Mouse (Mus musculus): Measurements from ENCODE around the gene Mcf2l. TPM values are rescaled to one million over a fixed set of nuclear protein-coding genes. Genes with fewer than 3 reads are reported as not detected.

The Mcf2l gene
- polyA plus RNA-seq, 1 experiment from 2014 or later: 24.9 TPM

DNA sequence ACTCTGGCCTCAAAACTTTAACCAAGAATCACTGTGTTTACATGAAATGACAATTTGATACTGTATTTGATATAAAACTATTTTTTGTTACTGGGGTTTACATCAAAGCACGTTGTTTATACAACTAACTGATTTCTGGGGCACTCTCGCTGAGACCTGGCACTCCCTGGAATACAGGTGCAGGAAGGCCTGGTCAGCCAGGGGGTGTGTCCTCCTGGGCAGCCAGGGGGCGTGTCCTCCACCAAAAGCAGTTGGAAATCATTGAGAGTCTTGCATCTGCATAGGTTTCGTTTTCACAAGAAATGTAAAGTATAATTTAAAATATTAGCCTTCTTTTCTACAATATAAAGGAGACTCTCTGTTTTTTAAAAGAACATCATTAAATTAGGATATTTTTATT is 146.0 kb downstream of the Mcf2l start:
- 58% methylated on average over 4 of the region's 4 CpGs for WGBS

DNA sequence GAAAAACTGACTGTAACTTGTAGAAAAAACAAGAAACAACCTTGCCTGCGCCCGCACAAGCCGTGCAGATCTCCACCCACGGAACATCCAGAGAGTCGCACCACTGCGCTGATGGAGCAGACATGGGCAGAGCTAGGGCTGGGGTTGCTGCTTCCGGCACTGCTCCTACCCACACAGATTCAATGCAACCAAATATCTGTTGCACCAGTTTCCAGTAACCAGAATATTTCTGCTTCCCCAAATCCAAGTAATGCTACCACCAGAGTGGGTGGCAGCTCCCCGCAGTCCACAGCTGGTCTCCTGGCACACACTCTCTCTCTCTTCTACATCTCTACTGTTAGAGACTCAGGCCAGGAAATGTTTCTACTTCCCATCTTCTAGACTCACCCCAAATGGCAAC is 148.2 kb downstream of the Mcf2l start:
- no peaks in the 10 kb centered on the region for H3K4me1 ChIP-seq
- whole genome bisulfite sequencing: 95% methylated on average over 8 of the region's 8 CpGs
- no peak overlapping the region for H3K4me2 ChIP-seq (replicated peaks)
- ATAC-seq (ENCODE audit: insufficient number of reproducible peaks, insufficient read depth, low FRiP score, low TSS enrichment): no peak
- H3K27ac ChIP-seq: no peak overlapping the region
- peaks cover 14% of the 10 kb centered on the region for H3K36me3 ChIP-seq
- H3K27me3 ChIP-seq: no peaks in the 10 kb centered on the region
- H3K9ac ChIP-seq: no peak overlapping the region
- H3K9me3 ChIP-seq: no peaks in the 10 kb centered on the region
- no peak overlapping the region for H3K4me3 ChIP-seq

More for the DNA sequence above, 146.0 kb downstream of the Mcf2l start:
- H3K4me2 ChIP-seq (replicated peaks): no peak overlapping the region
- ATAC-seq (ENCODE audit: insufficient number of reproducible peaks, insufficient read depth, low FRiP score, low TSS enrichment): no peak
- H3K9me3 ChIP-seq: no peaks in the 10 kb centered on the region
- H3K27me3 ChIP-seq: no peaks in the 10 kb centered on the region
- peaks cover 22% of the 10 kb centered on the region for H3K36me3 ChIP-seq
- H3K27ac ChIP-seq: no peak overlapping the region
- no peak overlapping the region for H3K9ac ChIP-seq
- no peaks in the 10 kb centered on the region for H3K4me1 ChIP-seq
- no peak overlapping the region for H3K4me3 ChIP-seq

DNA sequence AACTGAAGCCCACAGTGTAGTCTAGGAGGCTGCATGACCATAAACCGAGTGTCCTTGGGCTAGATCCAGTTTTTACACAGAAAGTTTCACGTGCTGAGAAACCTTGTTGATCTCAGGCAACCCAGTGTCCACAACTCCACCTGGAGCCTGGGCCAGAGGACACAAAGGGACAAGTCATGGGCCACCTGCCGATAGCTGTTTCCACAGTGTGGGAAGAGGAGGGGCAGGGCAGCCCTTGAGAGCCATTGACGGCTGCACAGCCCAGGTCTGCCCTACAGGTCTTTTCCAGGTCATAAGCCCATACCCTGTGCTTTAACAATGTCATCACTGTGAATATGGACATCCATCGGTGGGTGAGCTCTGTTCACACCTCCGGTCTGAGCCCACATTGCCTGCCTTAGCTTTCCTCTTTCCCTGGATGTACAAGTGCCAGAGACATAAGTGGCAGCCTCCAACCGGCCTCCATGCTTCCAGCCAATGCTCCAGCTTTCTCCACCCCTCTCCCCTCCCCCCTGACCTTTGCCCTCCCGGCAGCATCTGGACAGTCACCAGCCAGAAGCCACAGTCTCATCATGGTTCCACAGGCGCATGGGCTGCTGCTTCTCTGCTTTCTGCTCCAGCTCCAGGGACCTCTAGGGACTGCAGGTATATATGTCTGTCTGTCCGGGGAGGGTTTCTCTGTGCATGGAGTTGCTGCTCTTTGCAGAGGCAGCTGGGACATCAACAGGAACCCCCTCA is 152.1 kb downstream of the Mcf2l start, which contains the start of gene F7:
Gene F7 (plus strand): TSS at position 548 of the 738 bp plus-strand sequence.
- no peaks in the 10 kb centered on the region for H3K27me3 ChIP-seq
- no peak for ATAC-seq (ENCODE audit: insufficient number of reproducible peaks, insufficient read depth, low FRiP score, low TSS enrichment)
- H3K9me3 ChIP-seq: no peaks in the 10 kb centered on the region
- no peak within 1 kb of the TSS for H3K4me2 ChIP-seq (replicated peaks)
- H3K4me3 ChIP-seq: no peak within 1 kb of the TSS
- no peaks in the 10 kb centered on the region for H3K4me1 ChIP-seq
- 59% methylated on average over 10 of the region's 10 CpGs for WGBS
- no peak within 1 kb of the TSS for H3K27ac ChIP-seq
- no peak within 1 kb of the TSS for H3K9ac ChIP-seq
- H3K36me3 ChIP-seq: no peaks in the 10 kb centered on the region

DNA sequence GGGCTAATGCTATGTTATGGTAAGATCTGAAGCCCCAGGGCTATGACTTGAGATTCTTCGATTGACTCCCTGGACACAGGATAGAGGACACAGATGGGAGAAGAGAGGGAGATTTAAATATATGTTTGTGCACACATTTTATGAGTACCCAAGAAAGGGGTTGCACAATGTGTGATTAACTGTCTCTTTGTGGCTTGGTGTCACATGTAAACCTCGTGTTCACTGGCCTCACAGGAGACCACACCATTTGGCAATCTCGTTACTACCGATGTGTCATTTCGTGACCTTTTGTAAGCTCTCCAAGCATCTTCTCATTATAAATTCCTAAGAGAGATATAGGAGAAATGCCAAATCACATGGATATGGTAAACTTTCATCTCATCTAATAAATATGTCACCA is 154.0 kb downstream of the Mcf2l start:
- Histone ChIP-seq H3K4me3 (no peak overlapping the region), H3K27me3 (no peaks in the 10 kb centered on the region), H3K4me1 (no peaks in the 10 kb centered on the region), H3K4me2 (replicated peaks) (no peak overlapping the region), H3K36me3 (no peaks in the 10 kb centered on the region), H3K9me3 (no peaks in the 10 kb centered on the region), H3K9ac (no peak overlapping the region), H3K27ac (no peak overlapping the region)
- ATAC-seq (ENCODE audit: insufficient number of reproducible peaks, insufficient read depth, low FRiP score, low TSS enrichment): no peak
- WGBS: 83% methylated on average over 5 of the region's 5 CpGs

DNA sequence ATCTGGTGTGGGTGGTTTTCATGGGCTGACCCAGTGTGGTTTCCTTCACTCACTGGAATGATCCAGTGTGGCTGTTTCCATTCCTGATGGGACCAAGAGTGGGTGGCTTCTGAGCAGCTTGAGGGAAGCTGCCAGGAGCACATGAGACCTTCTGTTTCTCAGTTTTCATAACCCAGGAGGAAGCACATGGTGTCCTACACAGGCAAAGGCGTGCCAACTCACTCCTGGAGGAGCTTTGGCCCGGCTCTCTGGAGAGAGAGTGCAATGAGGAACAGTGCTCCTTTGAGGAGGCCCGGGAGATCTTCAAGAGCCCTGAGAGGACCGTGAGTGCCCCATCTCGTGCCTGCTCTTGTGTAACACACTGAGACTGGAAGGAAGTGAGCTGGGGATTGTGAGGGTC is 154.9 kb downstream of the Mcf2l start:
- H3K9ac ChIP-seq: no peak overlapping the region
- 67% methylated on average over 5 of the region's 5 CpGs for WGBS
- H3K4me1 ChIP-seq: no peaks in the 10 kb centered on the region
- no peaks in the 10 kb centered on the region for H3K36me3 ChIP-seq
- H3K9me3 ChIP-seq: no peaks in the 10 kb centered on the region
- no peak overlapping the region for H3K4me3 ChIP-seq
- H3K27ac ChIP-seq: no peak overlapping the region
- no peak overlapping the region for H3K4me2 ChIP-seq (replicated peaks)
- no peak for ATAC-seq (ENCODE audit: insufficient number of reproducible peaks, insufficient read depth, low FRiP score, low TSS enrichment)
- H3K27me3 ChIP-seq: no peaks in the 10 kb centered on the region

DNA sequence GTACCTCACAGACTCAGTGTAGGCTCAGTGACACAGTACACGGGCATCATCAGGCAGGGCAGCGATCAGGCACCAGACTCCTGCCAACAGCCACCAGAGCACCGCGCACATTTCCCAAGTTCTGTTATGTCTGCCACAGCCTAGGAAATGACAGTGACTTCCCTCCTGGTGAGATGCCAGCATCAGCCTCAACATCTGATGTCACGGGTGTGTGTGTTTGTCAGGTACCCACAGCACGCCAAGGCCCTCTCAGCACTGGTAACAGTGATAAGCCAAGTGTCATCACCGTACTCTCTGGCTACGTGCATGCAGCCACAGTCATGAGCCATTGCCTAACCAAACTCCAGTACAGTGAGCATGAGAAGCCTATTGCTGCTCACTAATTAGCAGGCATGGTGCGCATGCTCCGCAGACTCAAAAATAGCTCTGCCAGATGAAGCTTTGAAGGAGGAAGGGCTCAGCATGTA is 162.8 kb downstream of the Mcf2l start:
- ATAC-seq (ENCODE audit: insufficient number of reproducible peaks, insufficient read depth, low FRiP score, low TSS enrichment): no peak
- no peaks in the 10 kb centered on the region for H3K36me3 ChIP-seq
- no peaks in the 10 kb centered on the region for H3K27me3 ChIP-seq
- no peaks in the 10 kb centered on the region for H3K9me3 ChIP-seq
- H3K4me3 ChIP-seq: no peak overlapping the region
- H3K4me2 ChIP-seq (replicated peaks): no peak overlapping the region
- 88% methylated on average over 10 of the region's 10 CpGs for WGBS
- H3K27ac ChIP-seq: no peak overlapping the region
- H3K4me1 ChIP-seq: no peaks in the 10 kb centered on the region
- H3K9ac ChIP-seq: no peak overlapping the region

DNA sequence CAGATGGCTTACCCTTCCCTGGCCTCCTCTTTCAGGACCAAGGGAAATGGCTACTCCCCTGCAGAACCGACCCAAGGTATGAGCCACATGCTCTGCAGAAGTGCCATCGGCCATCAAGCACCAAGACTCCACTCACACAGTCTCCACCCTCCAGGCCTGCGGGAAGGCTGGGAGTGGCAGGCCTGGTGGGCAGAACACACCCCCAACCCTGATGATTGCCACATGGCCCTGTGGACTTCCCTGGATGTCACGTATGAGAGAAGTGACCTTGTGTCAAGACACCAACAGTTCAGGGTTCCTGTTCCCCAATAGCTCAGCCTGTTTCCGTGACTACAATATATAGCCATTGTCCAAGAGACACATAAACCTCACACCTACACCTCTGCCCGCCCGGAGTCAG is 163.4 kb downstream of the Mcf2l start, which contains the start of gene F10:
Gene F10 (plus strand): TSS at position 294 of the 400 bp plus-strand sequence.
- Histone ChIP-seq H3K4me2 (replicated peaks) (no peak within 1 kb of the TSS), H3K36me3 (no peaks in the 10 kb centered on the region), H3K9me3 (no peaks in the 10 kb centered on the region), H3K4me1 (no peaks in the 10 kb centered on the region), H3K27me3 (no peaks in the 10 kb centered on the region), H3K9ac (no peak within 1 kb of the TSS), H3K4me3 (no peak within 1 kb of the TSS), H3K27ac (no peak within 1 kb of the TSS)
- ATAC-seq (ENCODE audit: insufficient number of reproducible peaks, insufficient read depth, low FRiP score, low TSS enrichment): no peak
- WGBS: 60% methylated on average over 7 of the region's 7 CpGs

DNA sequence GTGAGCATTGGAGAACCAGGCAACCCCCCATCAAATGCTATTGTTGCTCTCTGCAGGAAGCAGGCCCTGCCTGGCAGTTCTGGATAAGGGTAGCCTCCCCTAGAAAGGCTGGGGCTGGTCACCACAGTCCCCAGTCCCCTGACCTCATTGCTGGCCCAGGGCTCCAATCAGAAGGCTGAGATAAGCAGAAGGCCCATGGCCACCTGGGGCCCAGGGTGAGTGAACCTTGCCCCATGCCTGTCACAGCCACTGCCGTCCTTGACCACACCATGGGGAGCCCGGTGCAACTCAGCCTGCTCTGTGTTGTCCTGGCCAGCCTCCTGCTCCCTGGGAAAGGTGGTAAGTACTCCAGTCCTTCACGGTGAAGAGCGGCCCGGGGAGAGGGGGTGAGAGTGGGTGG is 164.0 kb downstream of the Mcf2l start:
- no peak overlapping the region for H3K9ac ChIP-seq
- H3K9me3 ChIP-seq: no peaks in the 10 kb centered on the region
- no peaks in the 10 kb centered on the region for H3K4me1 ChIP-seq
- H3K4me3 ChIP-seq: no peak overlapping the region
- no peaks in the 10 kb centered on the region for H3K36me3 ChIP-seq
- no peak for ATAC-seq (ENCODE audit: insufficient number of reproducible peaks, insufficient read depth, low FRiP score, low TSS enrichment)
- no peak overlapping the region for H3K27ac ChIP-seq
- H3K4me2 ChIP-seq (replicated peaks): no peak overlapping the region
- WGBS: 51% methylated on average over 5 of the region's 5 CpGs
- H3K27me3 ChIP-seq: no peaks in the 10 kb centered on the region

DNA sequence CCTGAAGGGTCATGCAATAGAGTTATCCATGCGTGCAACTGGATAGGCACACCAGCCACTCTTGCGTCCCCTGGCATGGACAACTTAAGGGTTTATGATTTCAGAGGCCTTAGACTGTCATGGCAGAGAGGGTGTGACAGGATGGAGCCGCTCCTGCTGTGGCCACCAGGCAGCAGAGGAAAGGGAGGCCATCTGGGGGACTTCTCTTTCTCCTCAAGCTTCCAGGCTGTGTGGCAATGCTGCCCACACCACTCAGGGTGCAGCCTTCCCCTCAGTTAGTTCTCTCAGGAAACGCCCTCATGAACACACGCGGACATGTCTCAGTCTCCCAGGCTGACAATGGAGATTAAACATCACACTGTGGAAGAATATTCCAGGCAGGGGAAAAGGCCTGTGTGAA is 165.4 kb downstream of the Mcf2l start:
- no peaks in the 10 kb centered on the region for H3K9me3 ChIP-seq
- H3K27ac ChIP-seq: no peak overlapping the region
- WGBS: 91% methylated on average over 6 of the region's 6 CpGs

DNA sequence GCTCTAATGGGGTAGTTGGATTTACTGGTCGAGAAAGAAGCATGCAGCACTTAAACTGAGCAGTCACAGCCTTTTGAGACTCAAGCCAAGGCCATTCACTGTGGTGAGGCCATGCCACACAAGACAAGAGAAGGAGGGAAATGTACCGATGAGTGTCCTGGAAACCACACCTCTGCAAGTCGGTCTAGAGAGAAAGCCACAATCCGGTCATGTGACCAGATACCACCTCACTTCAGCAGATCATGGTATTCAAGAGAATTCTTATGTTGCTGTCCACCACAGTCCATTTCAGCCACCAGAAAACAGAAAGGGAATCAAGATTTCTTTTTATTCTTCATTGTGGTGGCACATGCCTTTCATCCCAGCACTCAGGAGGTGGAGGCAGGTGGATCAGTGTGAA is 167.9 kb downstream of the Mcf2l start:
- no peaks in the 10 kb centered on the region for H3K27me3 ChIP-seq
- no peak for ATAC-seq (ENCODE audit: insufficient number of reproducible peaks, insufficient read depth, low FRiP score, low TSS enrichment)
- H3K36me3 ChIP-seq: no peaks in the 10 kb centered on the region
- H3K9me3 ChIP-seq: no peaks in the 10 kb centered on the region
- H3K4me2 ChIP-seq (replicated peaks): no peak overlapping the region
- no peak overlapping the region for H3K9ac ChIP-seq
- H3K4me3 ChIP-seq: no peak overlapping the region
- 80% methylated on average over 4 of the region's 4 CpGs for WGBS
- no peaks in the 10 kb centered on the region for H3K4me1 ChIP-seq
- H3K27ac ChIP-seq: no peak overlapping the region

More for the DNA sequence above, 165.4 kb downstream of the Mcf2l start:
- Histone ChIP-seq H3K4me1 (no peaks in the 10 kb centered on the region), H3K9ac (no peak overlapping the region), H3K4me2 (replicated peaks) (no peak overlapping the region), H3K4me3 (no peak overlapping the region), H3K27me3 (no peaks in the 10 kb centered on the region), H3K36me3 (no peaks in the 10 kb centered on the region)
- ATAC-seq (ENCODE audit: insufficient number of reproducible peaks, insufficient read depth, low FRiP score, low TSS enrichment): no peak

DNA sequence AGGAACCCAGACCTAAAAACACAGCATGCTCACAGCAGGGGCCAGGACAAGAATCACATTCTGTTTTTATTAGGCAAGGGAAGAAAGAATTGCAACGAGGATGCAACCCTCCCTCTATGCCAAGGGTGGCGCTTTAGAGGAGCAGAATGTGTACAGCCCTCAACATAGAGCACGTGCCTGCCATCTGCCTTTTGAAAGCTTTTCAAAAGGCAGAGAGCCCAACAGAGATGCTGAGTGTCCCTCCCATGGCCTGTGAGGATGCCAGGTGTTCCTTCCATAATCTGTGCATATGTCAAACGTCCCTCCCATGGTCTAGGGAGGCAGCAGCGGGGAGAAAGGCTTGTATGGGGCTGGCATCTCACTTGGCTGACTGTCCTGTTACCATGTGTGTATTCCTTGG is 174.0 kb downstream of the Mcf2l start:
- WGBS: 62% methylated on average over 5 of the region's 5 CpGs
- ATAC-seq (ENCODE audit: insufficient number of reproducible peaks, insufficient read depth, low FRiP score, low TSS enrichment): no peak

DNA sequence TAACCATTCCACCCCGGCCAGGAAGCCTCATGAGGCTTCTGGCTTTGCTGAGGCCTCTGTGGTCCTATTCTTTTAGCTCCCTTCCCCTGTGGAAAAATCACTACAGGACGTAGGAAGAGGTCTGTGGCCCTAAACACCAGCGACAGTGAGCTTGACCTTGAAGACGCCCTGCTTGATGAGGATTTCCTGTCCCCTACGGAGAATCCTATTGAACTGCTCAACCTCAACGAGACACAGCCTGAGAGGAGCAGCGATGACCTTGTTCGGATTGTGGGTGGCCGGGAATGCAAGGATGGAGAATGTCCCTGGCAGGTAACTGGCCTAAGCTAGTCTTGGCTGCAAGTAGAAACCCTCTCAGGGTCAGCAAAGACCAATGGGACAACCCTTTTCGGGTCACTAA is 176.9 kb downstream of the Mcf2l start:
- no peak overlapping the region for H3K4me3 ChIP-seq
- H3K9ac ChIP-seq: no peak overlapping the region
- ATAC-seq (ENCODE audit: insufficient number of reproducible peaks, insufficient read depth, low FRiP score, low TSS enrichment): no peak
- WGBS: 79% methylated on average over 10 of the region's 10 CpGs
- no peaks in the 10 kb centered on the region for H3K4me1 ChIP-seq
- no peaks in the 10 kb centered on the region for H3K36me3 ChIP-seq
- H3K27ac ChIP-seq: no peak overlapping the region
- no peak overlapping the region for H3K4me2 ChIP-seq (replicated peaks)
- H3K27me3 ChIP-seq: no peaks in the 10 kb centered on the region
- H3K9me3 ChIP-seq: no peaks in the 10 kb centered on the region

More for the DNA sequence above, 174.0 kb downstream of the Mcf2l start:
- Histone ChIP-seq H3K4me1 (no peaks in the 10 kb centered on the region), H3K27ac (no peak overlapping the region), H3K36me3 (no peaks in the 10 kb centered on the region), H3K4me2 (replicated peaks) (no peak overlapping the region), H3K9me3 (no peaks in the 10 kb centered on the region), H3K9ac (no peak overlapping the region), H3K27me3 (no peaks in the 10 kb centered on the region), H3K4me3 (no peak overlapping the region)
